Mouse (Mus musculus): ENCODE measurements around the gene Higd1c. TPM values are rescaled to one million over a fixed set of nuclear protein-coding genes. Genes with fewer than 3 reads are reported as not detected.
"Not testable (repeated sequence)": the region's sequence is repeated elsewhere in the genome, so short reads cannot be mapped to it uniquely, and the experiment has no call there.

The Higd1c gene
- polyA plus RNA-seq, 1 experiment from 2014 or later: not detected

- H3K9ac ChIP-seq (replicated peaks): no peak overlapping the region
- H3K27me3 ChIP-seq: no peaks in the 10 kb centered on the region
- H3K9me3 ChIP-seq: no peaks in the 10 kb centered on the region
- H3K4me3 ChIP-seq (replicated peaks): no peak overlapping the region
- peaks cover 11% of the 10 kb centered on the region; the same call in 1 of the 2 replicates for H3K4me1 ChIP-seq (replicated peaks)
- H3K27ac ChIP-seq: no peak overlapping the region
- no peak overlapping the region for H3K4me2 ChIP-seq
- 77% methylated on average over 4 of the region's 5 CpGs for WGBS
- no peak for ATAC-seq (ENCODE audit: insufficient number of reproducible peaks, insufficient read depth, low FRiP score, low TSS enrichment, low read depth)
- peaks cover 33% of the 10 kb centered on the region for H3K36me3 ChIP-seq
Measured at GRCm38 (mm10) chr15:100413306-100413705, 49.0 kb downstream of the Higd1c start.

- no peak overlapping the region for H3K4me3 ChIP-seq (replicated peaks)
- H3K4me2 ChIP-seq: no peak overlapping the region
- no peak overlapping the region for H3K9ac ChIP-seq (replicated peaks)
- no peaks in the 10 kb centered on the region for H3K27me3 ChIP-seq
- WGBS: 52% methylated on average over 4 of the region's 4 CpGs
- no peaks in the 10 kb centered on the region for H3K9me3 ChIP-seq
- H3K4me1 ChIP-seq (replicated peaks): peaks cover 12% of the 10 kb centered on the region; the same call in 1 of the 2 replicates
- no peak for ATAC-seq (ENCODE audit: insufficient number of reproducible peaks, insufficient read depth, low FRiP score, low TSS enrichment, low read depth)
- no peak overlapping the region for H3K27ac ChIP-seq
- H3K36me3 ChIP-seq: peaks cover 26% of the 10 kb centered on the region
Measured at GRCm38 (mm10) chr15:100414011-100414410, 49.7 kb downstream of the Higd1c start.

- Histone ChIP-seq H3K36me3 (peaks cover 18% of the 10 kb centered on the region), H3K4me3 (replicated peaks) (no peak overlapping the region), H3K27ac (peak overlapping the region; percentile 45; the same call in 1 of the 2 replicates), H3K9me3 (no peaks in the 10 kb centered on the region), H3K9ac (replicated peaks) (no peak overlapping the region), H3K27me3 (no peaks in the 10 kb centered on the region), H3K4me1 (replicated peaks) (peaks cover 21% of the 10 kb centered on the region), H3K4me2 (no peak overlapping the region)
- ATAC-seq (ENCODE audit: insufficient number of reproducible peaks, insufficient read depth, low FRiP score, low TSS enrichment, low read depth): no peak
- 95% methylated on average over 13 of the region's 13 CpGs for WGBS
Measured at GRCm38 (mm10) chr15:100414942-100415341, 50.6 kb downstream of the Higd1c start.

GRCm38 (mm10) chr15:100415684-100416083 lies 51.3 kb downstream of the Higd1c start:
- Histone ChIP-seq H3K4me2 (no peak overlapping the region), H3K4me1 (replicated peaks) (peaks cover 26% of the 10 kb centered on the region), H3K4me3 (replicated peaks) (no peak overlapping the region), H3K9ac (replicated peaks) (no peak overlapping the region), H3K36me3 (peaks cover 11% of the 10 kb centered on the region; the same call in 1 of the 2 replicates), H3K27me3 (no peaks in the 10 kb centered on the region), H3K9me3 (no peaks in the 10 kb centered on the region), H3K27ac (no peak overlapping the region)
- 89% methylated on average over 8 of the region's 8 CpGs for WGBS
- no peak for ATAC-seq (ENCODE audit: insufficient number of reproducible peaks, insufficient read depth, low FRiP score, low TSS enrichment, low read depth)

GRCm38 (mm10) chr15:100417854-100418450 lies 53.6 kb downstream of the Higd1c start:
- peaks cover 42% of the 10 kb centered on the region for H3K4me1 ChIP-seq (replicated peaks)
- H3K27me3 ChIP-seq: no peaks in the 10 kb centered on the region
- no peak for ATAC-seq (ENCODE audit: insufficient number of reproducible peaks, insufficient read depth, low FRiP score, low TSS enrichment, low read depth)
- H3K4me2 ChIP-seq: no peak overlapping the region
- H3K9me3 ChIP-seq: no peaks in the 10 kb centered on the region
- no peak overlapping the region for H3K4me3 ChIP-seq (replicated peaks)
- 92% methylated on average over 9 of the region's 9 CpGs for WGBS
- no peaks in the 10 kb centered on the region for H3K36me3 ChIP-seq
- no peak overlapping the region for H3K27ac ChIP-seq
- no peak overlapping the region for H3K9ac ChIP-seq (replicated peaks)

GRCm38 (mm10) chr15:100419311-100419710 lies 55.0 kb downstream of the Higd1c start:
- Histone ChIP-seq H3K4me1 (replicated peaks) (peaks cover 45% of the 10 kb centered on the region), H3K27me3 (peaks cover 6% of the 10 kb centered on the region), H3K9me3 (no peaks in the 10 kb centered on the region), H3K9ac (replicated peaks) (no peak overlapping the region; the same call in 1 of the 2 replicates), H3K4me3 (replicated peaks) (no peak overlapping the region), H3K4me2 (peak overlapping the region; percentile 7), H3K36me3 (no peaks in the 10 kb centered on the region), H3K27ac (no peak overlapping the region)
- ATAC-seq (ENCODE audit: insufficient number of reproducible peaks, insufficient read depth, low FRiP score, low TSS enrichment, low read depth): no peak
- whole genome bisulfite sequencing: 56% methylated on average over 8 of the region's 8 CpGs

GRCm38 (mm10) chr15:100419901-100420745 lies 55.8 kb downstream of the Higd1c start:
- 60% methylated on average over 9 of the region's 9 CpGs for WGBS
- H3K9ac ChIP-seq (replicated peaks): peak overlapping the region; percentile 31; the same call in 1 of the 2 replicates

GRCm38 (mm10) chr15:100421059-100421757 lies 56.9 kb downstream of the Higd1c start:
- Histone ChIP-seq H3K4me3 (replicated peaks) (no peak overlapping the region; the same call in 1 of the 2 replicates), H3K4me1 (replicated peaks) (peaks cover 51% of the 10 kb centered on the region), H3K27ac (no peak overlapping the region), H3K27me3 (peaks cover 8% of the 10 kb centered on the region), H3K36me3 (no peaks in the 10 kb centered on the region), H3K9me3 (0 out of 2 replicates have a peak, but pooled peaks cover 5% of the 10 kb centered on the region), H3K9ac (replicated peaks) (no peak overlapping the region), H3K4me2 (peak overlapping the region; percentile 93)
- no peak for ATAC-seq (ENCODE audit: insufficient number of reproducible peaks, insufficient read depth, low FRiP score, low TSS enrichment, low read depth)
- WGBS: 39% methylated on average over 8 of the region's 8 CpGs

More at GRCm38 (mm10) chr15:100419901-100420745, 55.8 kb downstream of the Higd1c start:
- Histone ChIP-seq H3K4me2 (peak overlapping the region; percentile 7; the same call in 1 of the 2 replicates), H3K27ac (no peak overlapping the region), H3K4me3 (replicated peaks) (no peak overlapping the region), H3K36me3 (no peaks in the 10 kb centered on the region), H3K27me3 (peaks cover 8% of the 10 kb centered on the region), H3K4me1 (replicated peaks) (peaks cover 52% of the 10 kb centered on the region), H3K9me3 (no peaks in the 10 kb centered on the region)
- ATAC-seq (ENCODE audit: insufficient number of reproducible peaks, insufficient read depth, low FRiP score, low TSS enrichment, low read depth): no peak

GRCm38 (mm10) chr15:100421758-100422197 lies 57.4 kb downstream of the Higd1c start, which contains the start of gene Gm5475:
Gm5475 (plus strand) TSS chr15:100422147.
- WGBS: 19% methylated on average over 3 of the region's 3 CpGs
- peaks cover 49% of the 10 kb centered on the region for H3K4me1 ChIP-seq (replicated peaks)

GRCm38 (mm10) chr15:100422476-100422875 lies 58.1 kb downstream of the Higd1c start:
- Histone ChIP-seq H3K9ac (replicated peaks) (peak overlapping the region; percentile 91), H3K4me2 (peak overlapping the region; percentile 93), H3K27ac (0 out of 2 replicates have a peak overlapping the region, but pooled peaks have one; percentile 45), H3K27me3 (peaks cover 8% of the 10 kb centered on the region), H3K4me3 (replicated peaks) (peak overlapping the region; percentile 95), H3K9me3 (0 out of 2 replicates have a peak, but pooled peaks cover 5% of the 10 kb centered on the region), H3K4me1 (replicated peaks) (peaks cover 49% of the 10 kb centered on the region), H3K36me3 (no peaks in the 10 kb centered on the region)
- peak; percentile 48; the same call in 1 of the 2 replicates for ATAC-seq (ENCODE audit: insufficient number of reproducible peaks, insufficient read depth, low FRiP score, low TSS enrichment, low read depth)
- WGBS: under 1% methylated on average over 44 of the region's 44 CpGs

More at GRCm38 (mm10) chr15:100421758-100422197, 57.4 kb downstream of the Higd1c start, which contains the start of gene Gm5475:
- H3K4me3 ChIP-seq (replicated peaks): peak within 1 kb of the TSS; percentile 95
- H3K4me2 ChIP-seq: peak within 1 kb of the TSS; percentile 93
- H3K36me3 ChIP-seq; H3K27me3 ChIP-seq; H3K9me3 ChIP-seq; ATAC-seq (ENCODE audit: insufficient number of reproducible peaks, insufficient read depth, low FRiP score, low TSS enrichment, low read depth): not testable (repeated sequence)
- peak within 1 kb of the TSS; percentile 91 for H3K9ac ChIP-seq (replicated peaks)
- 0 out of 2 replicates have a peak within 1 kb of the TSS, but pooled peaks have one; percentile 45 for H3K27ac ChIP-seq

All from limb, embryonic 12.5 days (tissue).